Mouse (Mus musculus): ENCODE data around the gene Btk.

- TF ChIP-seq GATA1 (IDR thresholded peaks at IDR 0.05; ENCODE audit: borderline replicate concordance, low read length) (no peak), FLI1 (IDR thresholded peaks at IDR 0.05; ENCODE audit: low read length) (no peak)
These were observed 28.9 kb downstream of the Btk start for GRCm38 (mm10) chrX:134554425-134554824.
